In genomic region chr1:155223849-155224554, GRCm38 (mm10) we compare ENCODE assay signal across 8 mouse cellular contexts. TPM values are rescaled to one million over a fixed set of nuclear protein-coding genes. Genes with fewer than 3 reads are reported as not detected.
DNase-seq lines count a peak whose midpoint lies in the region; ATAC-seq lines count a peak whose summit lies in the region.

No protein-coding gene starts in this region.

- DNase-seq in adrenal gland, postnatal 25 days: peak; percentile 88
- peak; percentile 90 for DNase-seq in embryonic facial prominence, embryonic 11.5 days (ENCODE audit: low spot score)
- DNase-seq in heart, adult 9 months (ENCODE audit: low spot score in 2 of 2): peak; percentile 60 to 74
- peak; percentile 93 for DNase-seq in kidney, adult 9 months
- DNase-seq in lung, adult 18-20 months: peak; percentile 81 to 85
- peak; percentile 60 to 67 for DNase-seq in thymus, adult 18-20 months

- no peak overlapping the region for H3K4me3 ChIP-seq in embryonic facial prominence, embryonic 11.5 days (ENCODE audit: low read depth, low read length)
- H3K4me3 ChIP-seq in neural tube, embryonic 13.5 days: no peak overlapping the region

- no peak overlapping the region for H3K9ac ChIP-seq in embryonic facial prominence, embryonic 11.5 days (replicated peaks; ENCODE audit: low read length)
- H3K9ac ChIP-seq in neural tube, embryonic 13.5 days: 0 out of 2 replicates have a peak overlapping the region, but pooled peaks have one; percentile 43

- no peaks in the 10 kb centered on the region; the same call in 1 of the 2 replicates for H3K4me1 ChIP-seq in embryonic facial prominence, embryonic 11.5 days (ENCODE audit: control insufficient read depth, insufficient read depth, low read length)
- peaks cover 65% of the 10 kb centered on the region for H3K4me1 ChIP-seq in neural tube, embryonic 13.5 days (replicated peaks)

- 32% methylated on average over 16 of the region's 16 CpGs for WGBS in embryonic facial prominence, embryonic 11.5 days
- 27% methylated on average over 16 of the region's 16 CpGs for whole genome bisulfite sequencing in neural tube, embryonic 13.5 days

- H3K27me3 ChIP-seq in embryonic facial prominence, embryonic 11.5 days (ENCODE audit: control insufficient read depth, insufficient read depth, low read length): no peaks in the 10 kb centered on the region
- H3K27me3 ChIP-seq in neural tube, embryonic 13.5 days: no peaks in the 10 kb centered on the region

- peak; percentile 74 for ATAC-seq in CD4-positive, CD25-positive, alpha-beta regulatory T cell, adult 4 months
- ATAC-seq in embryonic facial prominence, embryonic 11.5 days (replicated peaks; ENCODE audit: insufficient number of reproducible peaks, low FRiP score, low TSS enrichment, low read depth): peak; percentile 58
- ATAC-seq in neural tube, embryonic 13.5 days (ENCODE audit: low read depth): peak; percentile 59

- no peak overlapping the region for H3K4me2 ChIP-seq in embryonic facial prominence, embryonic 11.5 days (ENCODE audit: low read depth, low read length)
- H3K4me2 ChIP-seq in neural tube, embryonic 13.5 days: peak overlapping the region; percentile 30; the same call in 1 of the 2 replicates

- H3K27ac ChIP-seq in embryonic facial prominence, embryonic 11.5 days (replicated peaks; ENCODE audit: low read depth, low read length): no peak overlapping the region
- H3K27ac ChIP-seq in neural tube, embryonic 13.5 days (replicated peaks): peak overlapping the region; percentile 19

- no peaks in the 10 kb centered on the region for H3K9me3 ChIP-seq in embryonic facial prominence, embryonic 11.5 days (replicated peaks; ENCODE audit: control insufficient read depth, low read length)
- no peaks in the 10 kb centered on the region for H3K9me3 ChIP-seq in neural tube, embryonic 13.5 days

- no peaks in the 10 kb centered on the region for H3K36me3 ChIP-seq in embryonic facial prominence, embryonic 11.5 days (replicated peaks; ENCODE audit: control insufficient read depth, insufficient read depth, low read depth, low read length)
- no peaks in the 10 kb centered on the region for H3K36me3 ChIP-seq in neural tube, embryonic 13.5 days

RNA-seq across cellular contexts. Expression of gene BC034090, which starts 20.2 kb away (rescaled TPM):
- under 1 TPM; 0.29 to 0.32 TPM for polyA plus RNA-seq in CD4-positive, CD25-positive, alpha-beta regulatory T cell, adult 4 months (2017; shearing (Covaris generic))
- 33.9 and 35.3 TPM in 2 replicates for total RNA-seq in adrenal gland, postnatal 25 days (2021)
- 2.6 and 3.6 TPM in 2 replicates for polyA plus RNA-seq in embryonic facial prominence, embryonic 11.5 days (2014; fragmentation: Nextera tagmentation; extraction: Ambion mirVana)
- 3.5 and 6.4 TPM in 2 replicates for polyA plus RNA-seq in neural tube, embryonic 13.5 days (2015; fragmentation: Nextera tagmentation; extraction: Ambion mirVana)
